ENCODE assay signal across 26 mouse cellular contexts in genomic region chr7:140905642-140906081, GRCm38 (mm10). TPM values are rescaled to one million over a fixed set of nuclear protein-coding genes. Genes with fewer than 3 reads are reported as not detected.
A peak's percentile ranks its signal among the peaks of the same experiment; 100 is the strongest.
DNase-seq lines count a peak whose midpoint lies in the region; ATAC-seq lines count a peak whose summit lies in the region.
"Had no signal": no experiment of that assay in that cellular context is flagged by ENCODE, and none has a peak within 500 bp of the region (broad histone marks: within the 10 kb centered on the region; RNA-seq: fewer than 3 reads in every experiment).

No protein-coding gene starts in this region.

- H3K27ac ChIP-seq in liver, embryonic 11.5 days (ENCODE audit: low read depth, low read length), result peak overlapping the region; percentile 52
- H3K27ac ChIP-seq in forebrain, embryonic 10.5 days, result no peak overlapping the region
- H3K27ac ChIP-seq: forebrain, embryonic 13.5 days; hindbrain, embryonic 13.5 days; midbrain, embryonic 15.5 days had no signal

- no peaks in the 10 kb centered on the region for H3K9me3 ChIP-seq in erythroblast, embryonic 14.5 days (ENCODE audit: control insufficient read depth, low read length)
- no peaks in the 10 kb centered on the region for H3K9me3 ChIP-seq in liver, embryonic 11.5 days (ENCODE audit: control insufficient read depth, low read length)
- H3K9me3 ChIP-seq in forebrain, embryonic 10.5 days, result no peaks in the 10 kb centered on the region
- H3K9me3 ChIP-seq: forebrain, embryonic 13.5 days; heart, embryonic 12.5 days; hindbrain, embryonic 13.5 days; midbrain, embryonic 15.5 days had no signal

- no peak for ATAC-seq in erythroblast, adult 5-6 weeks (replicated peaks; ENCODE audit: low FRiP score, poor library complexity, severe bottlenecking)
- peak; percentile 30 for ATAC-seq in liver, embryonic 11.5 days (replicated peaks; ENCODE audit: low FRiP score)
- ATAC-seq in megakaryocyte progenitor cell, adult 5-6 weeks (replicated peaks; ENCODE audit: poor library complexity), result peak; percentile 51
- ATAC-seq: CD4-positive, CD25-positive, alpha-beta regulatory T cell, adult 4 months; forebrain, embryonic 13.5 days; inflammation-experienced regulatory T-cells, adult 6 months; lung, postnatal 0 days; midbrain, embryonic 15.5 days had no signal

- H3K4me3 ChIP-seq in erythroblast, embryonic 14.5 days (replicated peaks), result peak overlapping the region; percentile 43
- H3K4me3 ChIP-seq in liver, embryonic 11.5 days (ENCODE audit: low read depth, low read length), result no peak overlapping the region
- no peak overlapping the region for H3K4me3 ChIP-seq in forebrain, embryonic 10.5 days
- H3K4me3 ChIP-seq: forebrain, embryonic 13.5 days; heart, embryonic 12.5 days; hindbrain, embryonic 13.5 days; midbrain, embryonic 15.5 days; myocyte had no signal

- WGBS in liver, embryonic 11.5 days, result 49% methylated on average over 2 of the region's 2 CpGs
- WGBS in forebrain, embryonic 10.5 days, result 92% methylated on average over 2 of the region's 2 CpGs

- H3K4me2 ChIP-seq in liver, embryonic 11.5 days, result peak overlapping the region; percentile 42
- H3K4me2 ChIP-seq: forebrain, embryonic 13.5 days; heart, embryonic 12.5 days; hindbrain, embryonic 13.5 days; midbrain, embryonic 15.5 days had no signal

- peaks cover 8% of the 10 kb centered on the region for H3K4me1 ChIP-seq in erythroblast, embryonic 14.5 days (ENCODE audit: control insufficient read depth)
- H3K4me1 ChIP-seq in liver, embryonic 11.5 days (replicated peaks; ENCODE audit: control insufficient read depth, insufficient read depth, low read length), result peaks cover 6% of the 10 kb centered on the region
- H3K4me1 ChIP-seq in forebrain, embryonic 10.5 days, result peaks cover 23% of the 10 kb centered on the region

- peak; percentile 55 to 78 for DNase-seq in kidney, adult 8-10 months
- no peak for DNase-seq in liver, embryonic 11.5 days (ENCODE audit: low spot score)
- DNase-seq in right cerebral cortex, postnatal 25 days, result no peak
- no peak for DNase-seq in forebrain, embryonic 10.5 days (ENCODE audit: extremely low spot score, low spot score)
- DNase-seq in embryo, embryonic 11 days, result no peak
- DNase-seq: adrenal gland, postnatal 14 days; cerebellum, postnatal 10 days; heart, postnatal 14 days; layer of hippocampus, postnatal 36 days; thymus, adult 18-20 months; thymus, postnatal 4 days had no signal

- H3K36me3 ChIP-seq in erythroblast, embryonic 14.5 days (ENCODE audit: control insufficient read depth), result no peaks in the 10 kb centered on the region
- H3K36me3 ChIP-seq in liver, embryonic 11.5 days (ENCODE audit: control insufficient read depth, insufficient read depth, low read length), result no peaks in the 10 kb centered on the region
- no peaks in the 10 kb centered on the region for H3K36me3 ChIP-seq in forebrain, embryonic 10.5 days (replicated peaks)
- H3K36me3 ChIP-seq: heart, embryonic 12.5 days; midbrain, embryonic 15.5 days had no signal

- H3K27me3 ChIP-seq in erythroblast, embryonic 14.5 days (ENCODE audit: control insufficient read depth), result peaks cover 3% of the 10 kb centered on the region
- H3K27me3 ChIP-seq in liver, embryonic 11.5 days (replicated peaks; ENCODE audit: control insufficient read depth, insufficient read depth, low read length), result no peaks in the 10 kb centered on the region
- H3K27me3 ChIP-seq in forebrain, embryonic 10.5 days (ENCODE audit: poor library complexity, severe bottlenecking), result peaks cover 9% of the 10 kb centered on the region; the same call in 1 of the 2 replicates
- H3K27me3 ChIP-seq: forebrain, embryonic 13.5 days; hindbrain, embryonic 13.5 days; midbrain, embryonic 15.5 days had no signal

- 0 out of 2 replicates have a peak overlapping the region, but pooled peaks have one; percentile 20 for H3K9ac ChIP-seq in liver, embryonic 11.5 days (ENCODE audit: low read depth, low read length)
- H3K9ac ChIP-seq: forebrain, embryonic 13.5 days; heart, embryonic 12.5 days; hindbrain, embryonic 13.5 days; midbrain, embryonic 15.5 days had no signal

RNA-seq across cellular contexts. Expression of gene Cox8b, which starts 5.4 kb away (rescaled TPM):
- not detected in 2 replicates for polyA plus RNA-seq in erythroblast, embryonic 14.5 days (2012)
- total RNA-seq in erythroblast, adult 5-6 weeks (2015; ENCODE audit: low replicate concordance), result not detected in 2 replicates
- total RNA-seq in erythroblast, adult 5-6 weeks (2017; ENCODE audit: low replicate concordance), result not detected in 2 replicates
- 0.97 TPM in 1 of 2 replicates, not detected in the other for polyA plus RNA-seq in liver, embryonic 11.5 days (2014; fragmentation: Nextera tagmentation; extraction: Ambion mirVana)
- not detected in 2 replicates for total RNA-seq in megakaryocyte progenitor cell, adult 5-6 weeks (2015)
- total RNA-seq in megakaryocyte progenitor cell, adult 5-6 weeks (2017), result not detected in 2 replicates
- polyA plus RNA-seq in forebrain, embryonic 10.5 days (2016; fragmentation: Nextera tagmentation; extraction: Ambion mirVana), result not detected in 2 replicates
- total RNA-seq: ES-E14; granulocyte monocyte progenitor cell, adult 5-6 weeks had no signal
- polyA plus RNA-seq: brain, embryonic 14.5 days; CD4-positive, CD25-positive, alpha-beta regulatory T cell, adult 4 months; forebrain, embryonic 13.5 days; hindbrain, embryonic 13.5 days; inflammation-experienced regulatory T-cells, adult 6 months; midbrain, embryonic 15.5 days; neural tube, embryonic 14.5 days had no signal

RNA-seq across cellular contexts. Expression of gene Nlrp6, which starts 15.0 kb away (rescaled TPM):
- not detected in 2 replicates for polyA plus RNA-seq in erythroblast, embryonic 14.5 days (2012)
- not detected in 2 replicates for total RNA-seq in erythroblast, adult 5-6 weeks (2015; ENCODE audit: low replicate concordance)
- total RNA-seq in erythroblast, adult 5-6 weeks (2017; ENCODE audit: low replicate concordance), result not detected in 2 replicates
- 1.3 and 1.9 TPM in 2 replicates for polyA plus RNA-seq in liver, embryonic 11.5 days (2014; fragmentation: Nextera tagmentation; extraction: Ambion mirVana)
- not detected in 2 replicates for total RNA-seq in megakaryocyte progenitor cell, adult 5-6 weeks (2015)
- total RNA-seq in megakaryocyte progenitor cell, adult 5-6 weeks (2017), result not detected in 2 replicates
- polyA plus RNA-seq in forebrain, embryonic 10.5 days (2016; fragmentation: Nextera tagmentation; extraction: Ambion mirVana), result 0.06 and 0.10 TPM in 2 replicates
- total RNA-seq: granulocyte monocyte progenitor cell, adult 5-6 weeks; heart, postnatal 14 days had no signal
- polyA plus RNA-seq: CD4-positive, CD25-positive, alpha-beta regulatory T cell, adult 4 months; inflammation-experienced regulatory T-cells, adult 6 months had no signal

RNA-seq across cellular contexts. Expression of gene Sirt3, which starts 23.6 kb away (rescaled TPM):
- polyA plus RNA-seq in erythroblast, embryonic 14.5 days (2012), result 1.8 and 1.9 TPM in 2 replicates
- total RNA-seq in erythroblast, adult 5-6 weeks (2015; ENCODE audit: low replicate concordance), result 1.9 and 12.1 TPM in 2 replicates
- total RNA-seq in erythroblast, adult 5-6 weeks (2017; ENCODE audit: low replicate concordance), result 1.4 and 2.1 TPM in 2 replicates
- polyA plus RNA-seq in liver, embryonic 11.5 days (2014; fragmentation: Nextera tagmentation; extraction: Ambion mirVana), result 19.9 and 24.5 TPM in 2 replicates
- total RNA-seq in megakaryocyte progenitor cell, adult 5-6 weeks (2015), result 22.9 and 23.0 TPM in 2 replicates
- 30.0 and 31.9 TPM in 2 replicates for total RNA-seq in megakaryocyte progenitor cell, adult 5-6 weeks (2017)
- polyA plus RNA-seq in forebrain, embryonic 10.5 days (2016; fragmentation: Nextera tagmentation; extraction: Ambion mirVana), result 26.8 and 28.4 TPM in 2 replicates

RNA-seq across cellular contexts. Expression of gene Psmd13, which starts 23.9 kb away (rescaled TPM):
- 13.2 and 18.4 TPM in 2 replicates for polyA plus RNA-seq in erythroblast, embryonic 14.5 days (2012)
- 13.1 and 37.0 TPM in 2 replicates for total RNA-seq in erythroblast, adult 5-6 weeks (2015; ENCODE audit: low replicate concordance)
- total RNA-seq in erythroblast, adult 5-6 weeks (2017; ENCODE audit: low replicate concordance), result 56.0 and 77.4 TPM in 2 replicates
- 162 and 183 TPM in 2 replicates for polyA plus RNA-seq in liver, embryonic 11.5 days (2014; fragmentation: Nextera tagmentation; extraction: Ambion mirVana)
- total RNA-seq in megakaryocyte progenitor cell, adult 5-6 weeks (2015), result 85.9 and 103 TPM in 2 replicates
- 197 and 208 TPM in 2 replicates for total RNA-seq in megakaryocyte progenitor cell, adult 5-6 weeks (2017)
- polyA plus RNA-seq in forebrain, embryonic 10.5 days (2016; fragmentation: Nextera tagmentation; extraction: Ambion mirVana), result 354 and 374 TPM in 2 replicates

RNA-seq across cellular contexts. Expression of gene Pgghg, which starts 35.5 kb away (rescaled TPM):
- polyA plus RNA-seq in erythroblast, embryonic 14.5 days (2012), result 0.05 and 0.32 TPM in 2 replicates
- total RNA-seq in erythroblast, adult 5-6 weeks (2015; ENCODE audit: low replicate concordance), result 0.38 and 3.8 TPM in 2 replicates
- total RNA-seq in erythroblast, adult 5-6 weeks (2017; ENCODE audit: low replicate concordance), result 1.5 and 3.3 TPM in 2 replicates
- 13.1 and 13.2 TPM in 2 replicates for polyA plus RNA-seq in liver, embryonic 11.5 days (2014; fragmentation: Nextera tagmentation; extraction: Ambion mirVana)
- 5.1 and 7.3 TPM in 2 replicates for total RNA-seq in megakaryocyte progenitor cell, adult 5-6 weeks (2015)
- 8.2 and 9.0 TPM in 2 replicates for total RNA-seq in megakaryocyte progenitor cell, adult 5-6 weeks (2017)
- polyA plus RNA-seq in forebrain, embryonic 10.5 days (2016; fragmentation: Nextera tagmentation; extraction: Ambion mirVana), result 14.2 and 14.5 TPM in 2 replicates

Comparison
In these comparisons a context has a peak if more than half of its experiments do, and no peak if none do; other contexts are left out.
1. DNase-seq: peak in kidney, adult 8-10 months (2 of 2); none in liver, embryonic 11.5 days (single experiment), right cerebral cortex, postnatal 25 days (single experiment), forebrain, embryonic 10.5 days (single experiment) and embryo, embryonic 11 days (single experiment).